Mouse (Mus musculus): ENCODE data around the gene Unc5b.

The Unc5b gene

DNA sequence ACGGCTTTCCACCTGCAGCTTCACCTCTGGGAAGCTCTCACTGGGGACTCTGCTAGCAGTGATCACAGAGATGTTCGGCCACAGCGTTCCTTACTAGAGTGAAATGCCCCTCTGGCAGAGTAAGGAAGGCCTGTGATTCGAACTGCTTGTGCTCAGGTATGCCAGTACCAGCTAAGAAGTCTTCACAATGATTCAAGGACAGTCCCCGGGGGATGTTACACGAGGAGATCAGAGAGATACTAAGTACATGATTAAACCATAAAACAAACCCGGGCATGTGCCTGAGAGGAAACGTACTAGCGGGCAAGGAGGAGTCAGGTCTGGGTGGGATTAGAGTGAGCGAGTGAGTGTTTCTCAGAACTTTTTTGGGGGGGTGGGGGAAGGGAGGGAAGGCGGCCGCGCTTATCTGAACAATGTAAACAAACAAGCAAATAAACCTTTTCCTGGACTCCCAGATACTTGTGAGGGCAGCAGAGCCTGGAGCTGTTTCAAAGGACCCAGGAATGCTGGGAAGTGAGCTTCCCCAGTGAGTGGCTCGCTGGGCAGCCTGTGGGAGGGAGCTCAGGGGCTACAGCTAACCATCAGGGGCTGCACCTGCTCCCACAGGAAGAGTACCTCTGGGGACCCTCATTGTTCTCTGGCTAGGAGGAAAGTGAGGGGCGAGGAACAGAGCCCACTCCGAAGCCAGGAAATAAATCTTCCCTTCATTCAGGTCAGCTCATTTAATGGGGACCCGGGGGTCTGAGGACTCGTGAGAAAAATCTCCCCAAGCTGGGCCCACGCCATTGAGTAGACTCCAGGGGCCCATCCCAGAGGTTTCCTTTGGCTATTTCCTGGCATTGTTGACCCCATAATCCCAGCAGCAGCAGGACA is 30.9 kb downstream of the Unc5b start:
- DNase-seq (ENCODE audit: low spot score in 2 of 2) = no peak

DNA sequence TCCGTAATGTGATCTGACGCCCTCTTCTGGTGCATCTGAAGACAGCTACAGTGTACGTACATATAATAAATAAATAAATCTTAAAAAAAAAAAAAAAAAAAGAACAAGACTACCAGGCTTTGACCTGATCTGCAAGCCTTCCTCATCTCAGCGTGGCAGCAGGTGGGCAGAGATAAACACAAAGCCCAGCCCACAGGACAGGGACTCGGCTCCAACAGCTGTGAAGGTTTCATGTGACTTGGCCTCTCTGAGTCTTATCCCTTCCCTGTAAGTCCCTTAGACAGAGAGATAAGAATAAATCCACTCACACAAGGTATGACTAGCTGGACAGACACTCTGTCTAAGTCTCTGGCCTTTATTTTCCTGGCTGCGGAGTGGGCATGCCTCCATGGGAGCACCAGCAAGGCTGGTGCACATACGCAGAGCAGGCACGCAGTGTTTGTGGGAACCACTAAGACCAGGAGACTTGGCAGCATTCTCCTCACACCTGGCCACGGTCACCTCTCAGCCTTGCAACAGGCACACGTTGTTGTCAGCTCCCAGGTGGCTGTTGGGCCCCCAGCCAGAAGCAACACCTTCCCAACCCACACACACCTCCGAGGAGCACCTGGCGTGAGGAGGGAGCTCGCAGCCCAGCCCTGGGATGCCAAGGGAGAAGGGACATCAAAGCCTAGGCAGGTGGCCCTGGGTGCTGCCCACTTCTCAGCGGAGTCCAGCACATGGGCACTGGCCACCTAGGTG is 33.5 kb downstream of the Unc5b start:
- no peak for DNase-seq (ENCODE audit: low spot score in 2 of 2)

DNA sequence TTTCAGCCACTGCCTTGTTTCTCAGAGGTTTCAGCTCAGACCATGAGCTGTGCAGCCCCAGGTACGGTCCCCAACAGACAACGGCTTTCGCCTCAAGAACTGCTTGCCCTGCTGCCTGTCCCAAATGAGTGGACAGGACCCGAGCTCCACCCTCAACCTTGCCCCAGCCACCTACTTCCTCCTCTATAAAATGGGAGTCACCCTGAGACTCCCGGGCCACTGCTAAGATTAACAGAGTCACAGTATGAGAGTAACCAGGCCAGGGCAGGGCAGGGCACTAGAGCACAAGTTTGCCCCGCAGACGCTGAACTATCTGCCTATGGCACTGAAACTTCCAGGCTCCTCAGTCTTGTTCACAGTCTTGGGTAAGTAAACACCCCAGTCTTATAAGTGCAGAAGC is 34.9 kb downstream of the Unc5b start:
- DNase-seq (ENCODE audit: low spot score in 2 of 2) = no peak

DNA sequence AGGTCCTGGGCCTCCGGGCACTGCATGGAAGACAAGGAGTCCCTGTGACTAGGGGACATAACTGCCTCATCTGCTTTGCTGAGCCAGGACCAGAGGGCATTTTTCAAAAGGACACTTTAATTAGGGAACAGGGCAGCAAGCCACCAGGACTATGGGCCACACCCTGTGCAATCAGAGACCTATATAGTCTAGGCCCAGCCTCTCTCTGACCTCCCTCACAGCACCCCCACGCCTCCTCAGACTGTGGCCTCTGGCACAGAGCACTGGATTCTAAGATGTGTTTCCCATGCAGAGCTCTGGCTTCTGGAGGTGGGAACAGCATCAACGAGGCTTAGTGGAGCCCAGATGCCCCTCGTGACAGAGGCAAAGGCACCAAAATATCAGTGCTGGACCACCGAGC is 35.4 kb downstream of the Unc5b start:
- no peak for DNase-seq (ENCODE audit: low spot score in 2 of 2)

DNA sequence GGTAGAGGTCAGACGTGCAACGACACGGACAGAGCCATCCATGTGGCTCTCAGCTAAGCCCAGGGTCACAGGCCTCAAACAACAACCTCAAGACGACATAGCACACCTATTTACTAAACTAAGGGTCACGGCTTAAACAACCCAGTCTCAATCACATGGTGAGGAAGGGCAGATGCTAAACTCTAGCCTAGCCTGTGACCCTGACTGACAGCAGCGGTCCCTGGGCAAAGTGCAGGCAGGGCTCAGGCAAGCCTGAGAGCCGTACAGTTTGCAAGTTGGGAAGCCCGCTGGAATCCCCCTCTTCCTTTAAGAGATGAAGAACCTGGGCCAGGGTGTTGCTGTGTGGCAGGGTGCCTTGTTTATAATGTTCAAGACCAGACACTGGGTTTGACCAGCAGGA is 36.6 kb downstream of the Unc5b start:
- DNase-seq (ENCODE audit: low spot score in 2 of 2) = no peak

DNA sequence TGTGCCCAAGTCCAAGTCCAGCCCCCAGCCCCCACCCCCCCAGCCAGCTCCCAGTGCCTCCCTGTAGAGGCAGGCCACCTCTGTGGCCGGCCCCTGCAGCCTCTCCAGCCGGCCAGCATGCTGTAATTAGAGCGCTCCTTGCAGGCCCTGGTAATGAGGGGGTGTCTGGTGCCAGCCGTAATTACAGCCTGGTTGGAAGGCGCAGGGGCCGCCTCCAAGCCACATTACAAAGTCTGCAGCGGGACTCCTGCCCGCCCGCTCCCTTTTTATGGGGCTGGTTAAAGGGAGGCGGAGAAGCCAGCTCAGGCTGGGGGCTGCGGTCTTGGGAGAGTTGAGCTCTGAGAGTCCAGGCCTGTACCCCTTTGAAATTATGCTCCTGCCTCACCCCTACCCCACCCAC is 37.0 kb downstream of the Unc5b start:
- no peak for DNase-seq (ENCODE audit: low spot score in 2 of 2)

DNA sequence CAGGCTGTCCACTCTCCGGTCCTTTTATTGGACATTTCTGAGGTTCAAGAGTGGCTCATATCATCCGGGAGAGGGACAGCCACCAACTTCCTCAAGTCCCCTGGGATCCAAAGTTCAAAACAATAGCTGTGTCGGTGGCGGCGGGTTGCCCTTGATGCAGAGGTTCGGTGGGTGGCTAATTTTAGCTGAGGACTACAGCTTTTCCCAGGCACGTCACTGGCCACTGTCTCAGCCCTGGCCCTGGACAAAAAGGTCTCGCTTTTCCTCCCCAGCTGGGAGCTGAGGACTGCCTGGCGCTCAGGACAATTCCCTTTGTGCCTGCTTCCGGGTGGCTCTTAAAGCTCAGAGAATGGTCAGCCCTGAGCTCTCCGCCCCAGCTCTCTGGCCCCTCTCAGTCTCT is 38.5 kb downstream of the Unc5b start:
- no peak for DNase-seq (ENCODE audit: low spot score in 2 of 2)

DNA sequence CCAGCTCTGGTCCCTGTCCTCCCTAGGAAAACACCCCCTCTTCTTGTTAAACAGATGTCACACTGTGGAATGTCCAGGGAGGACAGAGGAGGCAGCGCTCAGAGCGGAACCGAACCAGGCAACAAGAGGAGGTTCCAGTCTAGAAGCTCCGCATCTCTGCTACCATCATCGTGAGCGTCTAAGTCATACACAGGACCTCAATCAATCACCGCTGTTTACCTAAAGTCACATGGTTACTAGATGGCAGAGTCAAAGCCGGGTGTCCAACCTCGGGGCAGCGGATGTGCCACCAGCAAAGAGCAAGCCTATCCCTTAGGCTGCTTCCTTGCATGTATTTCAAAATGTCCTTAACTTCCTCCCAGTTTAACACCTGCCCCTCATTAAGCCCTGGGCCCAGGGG is 39.0 kb downstream of the Unc5b start:
- no peak for DNase-seq (ENCODE audit: low spot score in 2 of 2)

DNA sequence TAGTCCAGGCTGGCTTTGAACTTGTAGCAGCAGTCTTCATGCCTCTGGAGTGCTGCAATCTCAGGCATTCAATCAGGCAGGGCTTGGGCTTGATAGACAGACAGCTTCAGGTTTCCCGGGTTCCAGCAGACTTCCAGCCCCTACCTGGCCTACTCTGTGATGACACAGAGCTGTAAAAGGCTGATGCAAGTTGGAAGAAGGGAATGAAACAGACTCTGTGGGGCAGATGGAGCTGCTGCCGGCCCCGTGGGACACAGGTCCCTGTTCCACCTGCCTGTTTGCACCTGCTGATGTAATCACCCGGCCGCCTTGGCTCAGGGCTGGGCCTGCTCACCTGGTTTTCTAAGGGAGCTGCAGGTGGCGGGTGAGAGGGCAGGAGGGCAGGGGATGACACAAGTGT is 40.5 kb downstream of the Unc5b start:
- DNase-seq (ENCODE audit: low spot score in 2 of 2) = no peak

DNA sequence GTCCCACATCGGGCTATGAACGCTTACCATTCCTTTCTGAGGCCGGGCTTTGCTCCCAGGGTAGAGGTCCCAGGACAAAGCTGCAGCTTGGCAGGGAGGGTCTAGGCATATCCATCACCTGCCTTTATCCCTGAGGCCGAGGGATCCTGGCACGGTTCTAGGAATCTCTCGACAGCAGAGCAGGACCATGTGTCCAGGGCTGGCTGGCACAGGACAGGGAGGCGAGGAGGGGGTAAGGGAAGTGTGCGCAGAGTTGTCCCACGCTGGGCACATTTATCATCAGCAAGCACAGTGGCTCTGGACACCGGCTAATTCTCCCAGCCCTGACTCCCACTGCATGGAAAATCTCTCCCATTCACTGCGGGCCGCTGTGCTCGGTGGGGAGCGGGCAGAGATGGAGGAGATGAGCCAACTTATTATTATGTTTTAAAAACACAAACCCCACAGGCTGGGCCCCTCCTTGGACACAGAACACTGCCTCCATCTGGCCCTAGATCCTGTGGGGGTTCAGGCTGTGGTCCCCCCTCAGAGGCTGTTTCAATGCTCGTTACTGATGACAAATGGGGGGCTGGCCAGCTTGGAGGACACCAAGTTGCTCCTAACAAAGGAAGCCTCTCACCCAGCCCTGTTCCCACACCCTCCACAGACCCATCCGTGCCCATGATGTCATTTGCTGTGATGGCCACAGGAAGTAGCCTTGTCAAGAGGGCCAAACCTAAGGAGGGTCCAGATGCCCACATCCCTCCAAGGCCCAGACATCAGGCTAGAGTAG is 43.9 kb downstream of the Unc5b start:
- no peak for DNase-seq (ENCODE audit: low spot score in 2 of 2)

DNA sequence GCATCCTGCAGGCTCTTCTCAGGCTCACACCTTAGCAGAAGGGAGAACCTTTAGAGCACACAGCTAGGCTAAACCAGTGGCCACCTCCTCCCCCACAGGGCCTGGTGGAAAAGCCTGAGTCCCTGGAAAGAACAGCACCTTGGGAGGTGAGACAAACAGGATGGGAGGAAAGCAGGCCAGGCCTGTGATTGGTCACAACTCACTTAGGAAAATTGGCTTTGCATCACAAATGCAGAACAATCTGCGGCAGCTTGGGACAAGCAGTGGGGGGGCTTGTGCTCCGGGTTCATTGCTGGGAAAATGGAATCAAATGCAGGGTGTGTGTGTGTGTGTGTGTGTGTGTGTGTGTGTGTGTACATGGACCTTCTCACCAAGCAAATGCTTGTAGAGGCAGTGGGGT is 47.8 kb downstream of the Unc5b start:
- no peak for DNase-seq (ENCODE audit: low spot score in 2 of 2)

DNA sequence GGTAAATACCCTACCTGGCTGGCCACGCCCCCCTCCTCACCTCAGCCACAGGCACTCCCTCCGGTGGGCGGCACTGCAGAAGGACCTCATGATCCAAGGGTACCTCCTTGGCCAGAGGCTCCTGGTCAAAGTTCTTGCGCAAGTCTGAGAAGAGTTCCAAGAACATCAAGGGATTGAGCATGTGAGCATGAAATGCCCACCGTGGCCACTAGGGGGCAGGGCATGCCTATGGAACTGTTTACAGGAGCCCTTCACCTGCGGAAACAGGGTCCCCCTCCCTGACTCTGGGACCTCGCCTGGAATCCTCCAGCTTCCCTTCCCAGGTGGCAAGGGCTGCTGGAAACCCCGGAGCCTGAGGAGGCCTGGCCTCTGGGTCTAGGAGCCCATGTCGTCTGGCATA is 51.8 kb downstream of the Unc5b start:
- peak; percentile 70 to 85 for DNase-seq (ENCODE audit: low spot score in 2 of 2)

DNA sequence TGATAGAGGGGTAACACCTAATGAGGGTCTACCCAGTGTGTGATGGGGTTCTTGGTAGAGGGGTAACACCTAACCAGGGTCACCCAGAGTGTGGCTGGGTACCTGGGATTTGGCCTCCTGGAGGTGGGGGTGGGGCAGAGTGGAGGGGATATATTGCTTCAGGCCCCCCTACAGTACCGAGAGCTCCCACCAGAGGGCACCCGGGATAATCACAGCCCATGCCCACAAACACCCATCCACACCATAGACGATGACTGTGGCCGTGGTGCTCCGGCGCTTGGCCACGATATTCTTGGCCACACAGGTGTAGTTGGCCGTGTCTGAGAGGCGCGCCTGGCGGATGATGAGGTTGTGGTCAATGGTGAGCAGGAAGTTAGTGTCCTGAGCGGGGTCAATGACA is 52.8 kb downstream of the Unc5b start:
- peak; percentile 51 to 71 for DNase-seq (ENCODE audit: low spot score in 2 of 2)

DNA sequence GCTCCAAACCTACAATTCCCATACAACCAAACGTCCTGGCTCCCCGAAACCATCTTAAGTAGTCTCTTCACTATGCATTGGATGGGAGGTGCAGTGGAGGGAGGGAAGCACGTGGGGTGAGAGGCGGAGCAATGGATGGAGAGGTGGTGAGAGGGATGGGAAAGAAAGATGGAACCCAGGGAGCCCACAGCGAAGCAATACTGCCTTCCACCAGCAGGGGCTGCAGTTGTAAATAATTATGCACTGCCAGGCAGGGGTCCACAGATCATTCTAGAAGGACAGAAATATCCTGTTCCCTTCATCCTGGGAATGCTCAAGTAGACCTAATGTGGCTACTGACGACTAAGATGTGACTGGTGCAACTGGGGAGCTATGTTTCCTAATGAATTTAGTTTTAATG is 55.9 kb downstream of the Unc5b start:
- DNase-seq (ENCODE audit: low spot score in 2 of 2) = peak in 1 of 2 experiments; percentile 29

DNA sequence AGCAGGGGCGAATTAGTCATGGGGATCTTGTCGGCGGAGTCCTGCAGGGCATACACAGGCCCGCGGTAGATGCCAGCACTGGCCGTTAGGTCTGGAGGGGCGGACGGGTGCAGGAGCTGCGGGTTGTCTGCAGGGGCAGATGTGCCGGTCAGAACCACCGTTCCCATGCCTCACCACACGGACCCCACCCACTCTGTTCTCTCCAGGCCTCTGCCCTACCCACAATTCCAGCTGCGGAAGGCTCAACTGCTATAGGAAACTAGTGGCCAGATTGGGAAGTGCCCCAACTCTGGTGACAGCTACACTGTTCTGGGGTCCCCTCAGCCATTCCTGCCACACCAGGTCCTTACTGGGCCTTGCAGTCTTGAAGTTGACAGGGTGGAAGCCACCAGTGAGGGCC is 56.8 kb downstream of the Unc5b start:
- no peak for DNase-seq (ENCODE audit: low spot score in 2 of 2)

DNA sequence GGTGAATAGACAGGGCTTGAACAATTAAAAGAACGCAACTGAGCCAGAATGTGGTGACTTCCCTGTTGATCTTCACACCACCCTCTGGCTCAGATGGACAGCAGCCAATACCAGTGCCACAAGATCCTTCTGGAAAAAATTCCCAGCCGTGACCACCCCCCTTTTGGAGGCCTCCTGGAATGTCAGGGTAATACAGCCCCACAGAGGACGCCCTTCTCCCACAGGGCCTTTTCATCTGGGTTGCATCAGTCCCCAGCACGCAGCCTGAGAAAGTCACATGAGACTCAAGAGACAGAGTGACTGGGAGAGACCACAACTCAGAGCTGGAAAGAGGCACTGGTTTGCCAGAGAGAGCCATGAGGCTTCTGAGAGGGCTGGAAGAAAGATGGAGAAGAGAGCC is 60.5 kb downstream of the Unc5b start:
- DNase-seq (ENCODE audit: low spot score in 2 of 2) = no peak

DNA sequence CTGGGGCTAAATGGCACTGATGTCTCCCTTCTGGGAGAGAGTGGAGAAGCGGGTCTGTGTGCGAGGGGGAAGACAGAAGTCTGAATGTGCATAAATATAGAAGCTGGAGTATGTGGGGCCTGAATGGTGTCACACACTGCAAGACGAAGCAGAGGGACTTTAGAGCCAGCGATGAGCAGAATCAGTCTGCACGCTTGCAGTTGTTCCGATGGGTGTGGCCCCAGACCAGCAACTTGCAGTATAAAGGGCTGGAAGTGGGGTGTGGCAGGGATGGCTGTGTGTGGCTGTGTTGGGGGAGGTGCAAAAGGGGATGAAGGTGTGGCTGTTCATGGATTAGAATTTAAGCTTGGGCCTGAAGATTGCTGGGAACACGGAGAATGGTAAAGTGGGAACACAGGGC is 62.8 kb downstream of the Unc5b start:
- DNase-seq (ENCODE audit: low spot score in 2 of 2) = no peak

DNA sequence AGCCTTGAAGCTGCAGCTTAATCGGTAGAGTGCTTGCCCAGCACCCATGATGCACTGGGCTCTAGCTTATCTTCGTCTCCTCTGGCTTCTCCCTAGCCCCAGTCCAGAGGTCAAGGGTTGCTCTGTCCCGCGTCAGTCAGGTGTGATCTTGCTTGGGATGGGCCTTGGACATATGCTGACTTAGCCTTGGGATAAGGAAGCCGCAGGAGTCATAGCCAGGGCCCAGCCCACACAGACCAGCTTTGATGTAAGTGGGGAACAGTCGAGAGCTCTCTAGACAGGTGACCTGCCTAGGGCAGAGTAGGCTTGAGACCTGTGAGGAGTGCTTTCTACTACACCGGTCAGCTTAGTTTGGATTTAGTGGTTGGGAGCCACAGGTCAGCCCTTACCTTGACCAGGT is 64.0 kb downstream of the Unc5b start:
- no peak for DNase-seq (ENCODE audit: low spot score in 2 of 2)

DNA sequence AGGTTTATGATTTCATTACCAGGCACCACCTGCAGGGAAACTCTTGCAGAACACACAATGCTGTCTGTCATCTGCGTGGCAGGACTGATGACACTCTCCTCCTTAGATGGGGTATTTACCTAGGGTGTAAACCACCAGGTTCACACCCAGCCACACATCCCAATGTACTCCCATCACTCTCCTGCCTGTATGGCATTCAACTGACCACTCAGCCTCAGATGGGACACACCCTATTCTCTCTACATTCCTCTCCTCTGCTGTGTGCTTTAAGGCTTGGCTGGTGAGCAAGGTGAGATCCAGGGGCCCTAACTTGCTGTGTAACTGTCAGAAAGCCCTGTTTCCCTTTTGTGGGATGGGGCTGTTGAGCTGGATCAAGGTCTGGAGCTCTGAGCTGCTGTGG is 69.3 kb downstream of the Unc5b start:
- no peak for DNase-seq (ENCODE audit: low spot score in 2 of 2)

DNA sequence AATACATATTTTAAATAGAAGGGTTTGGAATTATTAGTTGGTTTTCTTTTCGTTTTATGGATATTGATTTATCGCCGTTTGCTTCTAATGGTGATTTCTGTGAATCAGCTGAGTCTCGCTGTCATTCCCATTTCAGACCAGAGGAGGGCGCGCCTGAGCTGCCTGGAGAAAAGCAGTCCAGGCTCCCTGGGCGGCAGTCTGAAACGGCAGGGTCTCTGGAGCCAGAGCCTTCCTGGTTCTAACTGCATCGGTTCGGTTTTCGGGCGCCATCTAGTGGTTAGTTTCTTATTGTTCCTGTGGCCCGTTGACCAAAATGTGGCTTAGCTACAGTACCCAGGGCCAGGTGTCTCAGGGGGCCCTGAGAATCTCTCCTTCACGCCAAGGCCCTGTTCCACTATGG is 71.0 kb downstream of the Unc5b start:
- peak; percentile 87 to 94 for DNase-seq (ENCODE audit: low spot score in 2 of 2)

DNA sequence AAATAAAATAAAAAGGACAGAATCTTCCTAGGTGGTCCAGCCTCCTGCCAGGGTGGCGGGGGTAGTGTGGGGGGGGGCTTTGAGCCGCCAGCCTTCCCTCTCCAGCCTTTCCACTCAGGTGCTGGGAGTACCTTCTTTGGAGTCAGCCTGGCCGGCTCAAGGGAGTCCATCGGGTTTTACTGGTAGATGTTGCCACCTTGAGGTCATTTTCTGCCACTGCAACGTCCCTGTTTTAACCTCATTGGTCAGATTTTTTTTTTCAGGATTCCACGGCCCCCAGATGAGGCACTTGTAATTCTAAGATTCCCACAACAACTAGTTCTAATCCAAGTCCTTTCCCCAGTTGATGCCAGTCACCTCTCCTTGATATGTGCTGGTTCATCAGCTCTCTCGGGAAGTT is 74.4 kb downstream of the Unc5b start:
- peak; percentile 41 to 74 for DNase-seq (ENCODE audit: low spot score in 2 of 2)

DNA sequence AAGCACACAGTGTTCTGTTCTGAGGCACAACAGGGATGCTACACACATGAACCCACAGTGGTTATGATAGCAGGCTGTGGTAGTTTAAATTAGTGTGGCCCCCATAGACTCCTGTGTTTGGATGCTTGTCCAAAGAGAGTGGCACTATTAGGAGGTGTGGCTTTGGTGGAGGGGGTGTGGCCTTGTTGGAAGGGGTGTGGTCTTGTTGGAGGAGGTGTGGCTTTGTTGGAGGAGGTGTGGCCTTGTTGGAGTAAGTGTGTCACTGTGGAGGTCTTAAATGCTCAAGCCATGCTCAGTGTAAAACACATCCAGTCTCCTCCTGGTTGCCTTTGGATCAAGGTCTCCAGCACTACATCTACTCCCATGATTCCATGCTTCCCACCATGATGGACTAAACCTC is 75.2 kb downstream of the Unc5b start:
- no peak for DNase-seq (ENCODE audit: low spot score in 2 of 2)

DNA sequence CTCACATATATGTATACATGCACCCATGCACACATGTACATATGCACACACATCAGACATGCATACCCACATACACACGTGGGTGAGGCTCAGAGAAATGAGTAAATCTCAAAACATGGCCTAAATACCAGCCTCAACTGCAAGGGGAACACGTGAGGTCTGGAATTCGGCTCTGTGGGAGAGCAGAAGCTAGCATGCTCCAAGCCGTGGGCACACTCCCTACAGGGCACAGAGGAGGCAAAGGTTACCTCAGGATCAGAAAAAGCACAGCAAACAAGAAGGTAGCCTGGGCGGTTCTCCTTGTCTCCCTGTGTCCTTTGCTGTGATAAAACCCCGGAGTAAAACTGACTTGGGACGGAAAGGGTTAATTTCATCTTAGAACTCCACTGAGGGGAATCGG is 77.4 kb downstream of the Unc5b start:
- no peak for DNase-seq (ENCODE audit: low spot score in 2 of 2)

All from cerebellum, postnatal 4 days (tissue).